Mouse (Mus musculus) MEL (cell line): Measurements from ENCODE around the gene Prok1. TPM values are rescaled to one million over a fixed set of nuclear protein-coding genes. Genes with fewer than 3 reads are reported as not detected.

Experiments used
- DNase-seq: peaks from one replicate; pipeline ENCODE4 v3.0.0; 2011; ENCODE audit warnings: low read depth, low spot score
- H3K27ac ChIP-seq: 2 replicates; pipeline ENCODE4 v1.5.1; 2012; ENCODE audit warnings: low read depth, mild to moderate bottlenecking, control low read depth, low read length, moderate library complexity; ENCODE audit not compliant: control insufficient read depth
- H3K27me3 ChIP-seq, 2 experiments: fragments of 150-350 bp in 1 of 2; sonication (generic) in 1 of 2; 2 replicates each; pipeline ENCODE4 v1.6.1; 2012; ENCODE audit warnings: low read length in 2 of 2, mild to moderate bottlenecking in 2 of 2, improper control_type of control experiment in 1 of 2, moderate library complexity in 1 of 2; ENCODE audit not compliant: insufficient read depth in 2 of 2, control insufficient read depth in 1 of 2
- H3K36me3 ChIP-seq, 2 experiments: 2 replicates each; pipeline ENCODE4 v1.6.1; 2012 to 2014; ENCODE audit warnings: low read length in 2 of 2, improper control_type of control experiment in 1 of 2, inconsistent platforms in 1 of 2, mild to moderate bottlenecking in 1 of 2; ENCODE audit not compliant: insufficient read depth in 2 of 2, control insufficient read depth in 1 of 2
- H3K4me1 ChIP-seq, 2 experiments: fragments of 150-350 bp in 1 of 2; sonication (generic) in 1 of 2; 2 replicates each; pipeline ENCODE4 v1.6.1; 2012; ENCODE audit warnings: low read length in 2 of 2, improper control_type of control experiment in 1 of 2, mild to moderate bottlenecking in 1 of 2; ENCODE audit not compliant: insufficient read depth in 2 of 2, control insufficient read depth in 1 of 2
- H3K4me3 ChIP-seq, 2 experiments: fragments of 150-350 bp in 1 of 2; sonication (generic) in 1 of 2; 2 replicates each; pipeline ENCODE4 v1.5.1; 2012; ENCODE audit warnings: low read depth in 2 of 2, low read length in 2 of 2, mild to moderate bottlenecking in 2 of 2, moderate library complexity in 2 of 2, control low read depth in 1 of 2, improper control_type of control experiment in 1 of 2; ENCODE audit not compliant: control insufficient read depth in 1 of 2, insufficient read depth in 1 of 2
- H3K79me2 ChIP-seq: 2 replicates; pipeline ENCODE4 v1.6.1; 2012; ENCODE audit warnings: mild to moderate bottlenecking, low read length, moderate library complexity; ENCODE audit not compliant: control insufficient read depth, poor library complexity, insufficient read depth
- H3K9ac ChIP-seq: 2 replicates; pipeline ENCODE4 v1.6.1; 2012; ENCODE audit warnings: low read depth, mild to moderate bottlenecking, control low read depth, low read length, moderate library complexity; ENCODE audit not compliant: control insufficient read depth, poor library complexity, severe bottlenecking
- H3K9me3 ChIP-seq: fragments of 150-350 bp; sonication (generic); replicated peaks from 2 replicates; pipeline ENCODE4 v1.6.1; 2012; ENCODE audit warnings: mild to moderate bottlenecking, low read length, improper control_type of control experiment, moderate library complexity; ENCODE audit not compliant: insufficient read depth
- BHLHE40 ChIP-seq: IDR thresholded peaks from 2 replicates; pipeline ENCODE4 v1.6.1; 2012; ENCODE audit warnings: low read depth, mild to moderate bottlenecking, inconsistent platforms, low read length, improper control_type of control experiment, borderline replicate concordance
- CHD2 ChIP-seq: IDR thresholded peaks from 2 replicates; pipeline ENCODE4 v1.6.1; 2011; ENCODE audit warnings: low read length, improper control_type of control experiment
- ELF1 ChIP-seq: IDR thresholded peaks from 2 replicates; pipeline ENCODE4 v1.6.1; 2014; ENCODE audit warnings: low read depth, mild to moderate bottlenecking, inconsistent platforms, low read length, improper control_type of control experiment, moderate library complexity
- GATA1 ChIP-seq: IDR thresholded peaks from 2 replicates; pipeline ENCODE4 v1.6.1; 2011; ENCODE audit warnings: low read depth, low read length, improper control_type of control experiment
- JUND ChIP-seq: IDR thresholded peaks from 2 replicates; pipeline ENCODE4 v1.6.1; 2011; ENCODE audit warnings: low read depth, mild to moderate bottlenecking, improper control_type of control experiment, low read length
- MAFK ChIP-seq: IDR thresholded peaks from 2 replicates; pipeline ENCODE4 v1.6.1; 2011; ENCODE audit warnings: low read depth, mild to moderate bottlenecking, low read length, improper control_type of control experiment, borderline replicate concordance
- MAX ChIP-seq: IDR thresholded peaks from 2 replicates; pipeline ENCODE4 v1.6.1; 2011; ENCODE audit warnings: low read length, improper control_type of control experiment
- MAZ ChIP-seq: IDR thresholded peaks from 2 replicates; pipeline ENCODE4 v1.6.1; 2012; ENCODE audit warnings: low read depth, mild to moderate bottlenecking, inconsistent platforms, low read length, improper control_type of control experiment
- MEF2A ChIP-seq: IDR thresholded peaks from 2 replicates; pipeline ENCODE4 v1.6.1; 2014; ENCODE audit warnings: low read depth, mild to moderate bottlenecking, inconsistent platforms, low read length, improper control_type of control experiment; ENCODE audit not compliant: poor library complexity, insufficient replicate concordance, severe bottlenecking; ENCODE audit errors: extremely low read depth
- MXI1 ChIP-seq: IDR thresholded peaks from 2 replicates; pipeline ENCODE4 v1.6.1; 2011; ENCODE audit warnings: mild to moderate bottlenecking, low read depth, low read length, improper control_type of control experiment
- POLR2A ChIP-seq, 2 experiments: IDR thresholded peaks; 2 replicates each; pipeline ENCODE4 v1.6.1; 2011 to 2012; ENCODE audit warnings: low read length in 2 of 2, mild to moderate bottlenecking in 2 of 2, control low read depth in 1 of 2, improper control_type of control experiment in 1 of 2, low read depth in 1 of 2, moderate library complexity in 1 of 2; ENCODE audit not compliant: control insufficient read depth in 1 of 2, insufficient read depth in 1 of 2, poor library complexity in 1 of 2
- POLR2AphosphoS2 ChIP-seq: IDR thresholded peaks from 2 replicates; pipeline ENCODE4 v1.6.1; 2011; ENCODE audit warnings: low read length, improper control_type of control experiment
- SIN3A ChIP-seq: IDR thresholded peaks from 2 replicates; pipeline ENCODE4 v1.6.1; 2012; ENCODE audit warnings: low read length, improper control_type of control experiment, inconsistent platforms
- SMC3 ChIP-seq: IDR thresholded peaks from 2 replicates; pipeline ENCODE4 v1.6.1; 2011; ENCODE audit warnings: low read depth, low read length, improper control_type of control experiment
- TAL1 ChIP-seq: IDR thresholded peaks from 2 replicates; pipeline ENCODE4 v1.6.1; 2012; ENCODE audit warnings: mild to moderate bottlenecking, inconsistent platforms, low read length, moderate library complexity, mixed read lengths
- TBP ChIP-seq: IDR thresholded peaks from 2 replicates; pipeline ENCODE4 v1.8.0; 2011; ENCODE audit warnings: low read depth, low read length, improper control_type of control experiment
- TCF12 ChIP-seq: IDR thresholded peaks from 2 replicates; pipeline ENCODE4 v1.6.1; 2014; ENCODE audit warnings: low read depth, mild to moderate bottlenecking, inconsistent platforms, low read length, improper control_type of control experiment, moderate library complexity
- UBTF ChIP-seq: IDR thresholded peaks from 2 replicates; pipeline ENCODE4 v1.6.1; 2012; ENCODE audit warnings: low read depth, mild to moderate bottlenecking, inconsistent platforms, low read length, improper control_type of control experiment, moderate library complexity, borderline replicate concordance; ENCODE audit not compliant: insufficient read depth
- USF1 ChIP-seq: IDR thresholded peaks from 2 replicates; pipeline ENCODE4 v1.6.1; 2014; ENCODE audit warnings: low read depth, mild to moderate bottlenecking, inconsistent platforms, low read length, improper control_type of control experiment, moderate library complexity
- USF2 ChIP-seq, 2 experiments: IDR thresholded peaks; 2 replicates each; pipeline ENCODE4 v1.6.1; 2011 to 2012; ENCODE audit warnings: improper control_type of control experiment in 2 of 2, low read length in 2 of 2, borderline replicate concordance in 1 of 2, inconsistent platforms in 1 of 2, low read depth in 1 of 2, mild to moderate bottlenecking in 1 of 2; ENCODE audit not compliant: insufficient read depth in 1 of 2
- polyA plus RNA-seq, 2 experiments: library from polyadenylated mRNA; stranded (reverse) in 1 of 2; unstranded in 1 of 2; fragments of >175 nt in 1 of 2; fragments of >200 nt in 1 of 2; gene quantifications; 2 replicates each; pipeline versions ENCODE4 v1.2.1 to v1.2.4; 2012; ENCODE audit warnings: low replicate concordance in 2 of 2, low read depth in 1 of 2; ENCODE audit not compliant: insufficient read length in 2 of 2, insufficient read depth in 1 of 2, missing spikeins in 1 of 2
- total RNA-seq: library from RNA; depleted of rRNA; stranded (reverse); fragments of 300-350 nt; gene quantifications from 2 replicates; pipeline ENCODE4 v1.2.3, GENCODE M21; 2012

The Prok1 gene
- total and polyA plus RNA-seq, 3 experiments: not detected

DNA sequence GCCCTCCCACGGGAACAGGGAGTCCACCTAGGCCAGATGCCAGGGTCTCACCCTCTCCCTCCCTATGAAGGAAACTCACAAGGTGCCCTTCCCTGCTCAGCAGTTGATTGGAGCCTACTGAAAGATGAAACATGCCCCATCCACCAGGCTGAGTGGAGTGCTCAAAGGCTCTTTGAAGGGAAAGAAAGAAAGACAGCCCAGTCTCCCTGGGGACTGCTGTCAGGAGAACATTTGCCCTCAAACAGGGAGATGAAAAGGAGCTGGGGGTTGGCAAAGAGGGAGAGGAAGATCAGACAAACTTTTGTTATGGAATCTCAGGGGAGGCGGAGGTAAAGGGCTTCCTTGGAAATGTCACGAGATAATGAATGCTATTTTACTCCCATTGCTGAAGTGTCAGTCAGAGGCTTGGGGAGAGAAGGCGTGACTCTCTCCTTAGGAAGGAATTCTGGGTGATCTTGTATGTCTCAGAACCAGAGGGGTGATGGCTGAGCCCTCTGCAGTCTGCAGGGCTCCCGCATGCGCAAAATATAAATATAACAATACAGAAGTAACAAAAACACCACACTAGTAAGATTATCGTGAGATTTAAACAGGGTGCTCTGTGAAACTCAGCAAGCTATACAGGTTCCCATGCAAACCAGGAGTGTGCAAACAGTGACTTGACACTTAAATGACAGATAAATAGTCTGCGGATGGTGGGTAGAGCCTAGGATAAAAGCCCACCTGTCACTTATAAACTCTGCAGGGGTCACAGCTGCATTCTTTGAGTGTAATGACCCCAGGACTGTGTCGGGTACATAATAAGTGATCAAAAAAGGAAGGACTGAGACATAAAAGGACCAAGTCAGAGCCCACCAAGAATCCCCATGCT lies 38.0 kb downstream of the Prok1 start:
- no peak overlapping the region for H3K4me3 ChIP-seq
- no peaks in the 10 kb centered on the region for H3K79me2 ChIP-seq
- no peaks in the 10 kb centered on the region for H3K27me3 ChIP-seq
- no peak overlapping the region for H3K9ac ChIP-seq
- no peak overlapping the region for H3K27ac ChIP-seq
- H3K4me1 ChIP-seq: no peaks in the 10 kb centered on the region
- H3K36me3 ChIP-seq: no peaks in the 10 kb centered on the region
- TF ChIP-seq MAX: no peak
- TF ChIP-seq UBTF: no peak
- no peak for TF ChIP-seq TCF12
- TF ChIP-seq MAFK: no peak
- TF ChIP-seq TAL1: no peak
- TF ChIP-seq POLR2AphosphoS2: no peak
- TF ChIP-seq USF1: no peak
- TF ChIP-seq JUND: no peak
- no peak for TF ChIP-seq BHLHE40
- TF ChIP-seq MXI1: no peak
- TF ChIP-seq MAZ: no peak
- TF ChIP-seq SMC3: no peak
- TF ChIP-seq SIN3A: no peak
- no peak for TF ChIP-seq GATA1
- TF ChIP-seq MEF2A: no peak
- TF ChIP-seq ELF1: no peak
- no peak for TF ChIP-seq CHD2
- TF ChIP-seq TBP: no peak
- TF ChIP-seq POLR2A (IDR thresholded peaks at IDR 0.05; ENCODE audit: control insufficient read depth in 1 of 2, insufficient read depth in 1 of 2, low read depth in 1 of 2, low read length in 2 of 2, poor library complexity in 1 of 2): no peak
- TF ChIP-seq USF2 (IDR thresholded peaks at IDR 0.05; ENCODE audit: borderline replicate concordance in 1 of 2, insufficient read depth in 1 of 2, low read depth in 1 of 2, low read length in 2 of 2): no peak
- no peak for DNase-seq
- H3K9me3 ChIP-seq: no peaks in the 10 kb centered on the region
